Mouse (Mus musculus) olfactory bulb, adult 2 months (tissue): Measurements from ENCODE around the gene Zscan26. TPM values are rescaled to one million over a fixed set of nuclear protein-coding genes. Genes with fewer than 3 reads are reported as not detected.

Experiments used
- H3K27ac ChIP-seq: fragments of 200-500 bp; 2 replicates; pipeline ENCODE4 v1.5.1; 2012; ENCODE audit warnings: low read depth, low read length; ENCODE audit not compliant: insufficient read depth
- H3K4me1 ChIP-seq: fragments of 200-500 bp; 2 replicates; pipeline ENCODE4 v1.6.1; 2012; ENCODE audit warnings: low read length; ENCODE audit not compliant: control insufficient read depth, insufficient read depth
- H3K4me3 ChIP-seq: fragments of 200-500 bp; 2 replicates; pipeline ENCODE4 v1.5.1; 2012; ENCODE audit warnings: mild to moderate bottlenecking, low read depth, low read length, moderate library complexity; ENCODE audit not compliant: insufficient read depth
- CTCF ChIP-seq: fragments of 200-500 bp; IDR thresholded peaks from 2 replicates; pipeline ENCODE4 v1.5.1; 2012; ENCODE audit warnings: low read depth, mild to moderate bottlenecking, low read length, moderate library complexity; ENCODE audit not compliant: insufficient read depth
- POLR2A ChIP-seq: fragments of 200-500 bp; IDR thresholded peaks from 2 replicates; pipeline ENCODE4 v1.6.1; 2012; ENCODE audit warnings: mild to moderate bottlenecking, low read depth, low read length, moderate library complexity; ENCODE audit not compliant: insufficient read depth
- WGBS: fragments of 180-500 bp; shearing (Covaris S2); methylation state at CpG from one replicate; pipeline ENCODE4 v1.1.7; 2018; 5-methylcytosine and 5-hydroxymethylcytosine counted together
- polyA plus RNA-seq: library from polyadenylated mRNA; stranded (reverse); fragments of >200 nt; gene quantifications from 2 replicates; pipeline ENCODE4 v1.2.4, GENCODE M21; 2012; ENCODE audit warnings: low replicate concordance; ENCODE audit not compliant: missing spikeins, insufficient read depth, insufficient read length

Gene Zscan26
- polyA plus RNA-seq, 1 experiment: not detected

GRCm38 (mm10) chr13:21395623-21396022 lies 57.9 kb downstream of the Zscan26 start:
- Histone ChIP-seq H3K4me1 (no peaks in the 10 kb centered on the region; the same call in 1 of the 2 replicates), H3K27ac (no peak overlapping the region), H3K4me3 (no peak overlapping the region)
- 94% methylated on average over 6 of the region's 6 CpGs for WGBS
- TF ChIP-seq POLR2A (no peak), CTCF (no peak)

GRCm38 (mm10) chr13:21395211-21395610 lies 58.3 kb downstream of the Zscan26 start:
- H3K27ac ChIP-seq: no peak overlapping the region
- WGBS: 92% methylated on average over 1 of the region's 1 CpGs
- TF ChIP-seq POLR2A (no peak), CTCF (no peak)
- no peak overlapping the region for H3K4me3 ChIP-seq
- no peaks in the 10 kb centered on the region; the same call in 1 of the 2 replicates for H3K4me1 ChIP-seq

Other genes with a start within 250 kb of the Zscan26 start
- gene Gpx5, start 161.0 kb downstream of the Zscan26 start, polyA plus RNA-seq: not detected in 2 replicates
- gene Gpx6, start 141.6 kb downstream of the Zscan26 start, polyA plus RNA-seq: not detected in 2 replicates
- not detected in 2 replicates for gene Olfr1367, start 106.8 kb downstream of the Zscan26 start, polyA plus RNA-seq
- gene Zscan12, start 90.9 kb downstream of the Zscan26 start, polyA plus RNA-seq: not detected in 2 replicates
- 126 TPM in 1 of 2 replicates, not detected in the other for gene Zkscan3, start 51.0 kb downstream of the Zscan26 start, polyA plus RNA-seq
- not detected in 2 replicates for gene Pgbd1, start 12.7 kb downstream of the Zscan26 start, polyA plus RNA-seq
- not detected in 2 replicates for gene Nkapl, start 14.8 kb upstream of the Zscan26 start, polyA plus RNA-seq
- gene Zkscan4, start 25.2 kb upstream of the Zscan26 start, polyA plus RNA-seq: not detected in 2 replicates
- not detected in 2 replicates for gene Gm10065, start 25.7 kb upstream of the Zscan26 start, polyA plus RNA-seq
- not detected in 2 replicates for gene AK157302, start 41.5 kb upstream of the Zscan26 start, polyA plus RNA-seq
- not detected in 2 replicates for gene Gm11273, start 47.7 kb upstream of the Zscan26 start, polyA plus RNA-seq
- not detected in 2 replicates for gene Zkscan8, start 77.4 kb upstream of the Zscan26 start, polyA plus RNA-seq
- not detected in 2 replicates for gene Olfr1366, start 89.1 kb upstream of the Zscan26 start, polyA plus RNA-seq
- not detected in 2 replicates for gene Olfr1535, start 106.2 kb upstream of the Zscan26 start, polyA plus RNA-seq
- not detected in 2 replicates for gene Olfr1364, start 128.0 kb upstream of the Zscan26 start, polyA plus RNA-seq
- gene Olfr1362, start 160.3 kb upstream of the Zscan26 start, polyA plus RNA-seq: not detected in 2 replicates
- not detected in 2 replicates for gene Olfr11, start 188.8 kb upstream of the Zscan26 start, polyA plus RNA-seq
- gene Olfr1361, start 209.7 kb upstream of the Zscan26 start, polyA plus RNA-seq: not detected in 2 replicates
- not detected in 2 replicates for gene Olfr1360, start 223.7 kb upstream of the Zscan26 start, polyA plus RNA-seq
- gene Olfr1359, start 244.4 kb upstream of the Zscan26 start, polyA plus RNA-seq: not detected in 2 replicates